Mouse (Mus musculus) 3134 (cell line): ENCODE results near the gene Gm11172.

Experiments used
- DNase-seq: peaks from one replicate; pipeline ENCODE4 v3.0.0-alpha.2; 2011; ENCODE audit warnings: low spot score; ENCODE audit not compliant: insufficient read length; ENCODE audit errors: extremely low read depth

Gene Gm11172

GRCm38 (mm10) chr16:10812865-10813371 is at the start of gene Gm11172:
TSS of gene Gm11172 (plus strand) at chr16:10812915.
- no peak for DNase-seq

DNA sequence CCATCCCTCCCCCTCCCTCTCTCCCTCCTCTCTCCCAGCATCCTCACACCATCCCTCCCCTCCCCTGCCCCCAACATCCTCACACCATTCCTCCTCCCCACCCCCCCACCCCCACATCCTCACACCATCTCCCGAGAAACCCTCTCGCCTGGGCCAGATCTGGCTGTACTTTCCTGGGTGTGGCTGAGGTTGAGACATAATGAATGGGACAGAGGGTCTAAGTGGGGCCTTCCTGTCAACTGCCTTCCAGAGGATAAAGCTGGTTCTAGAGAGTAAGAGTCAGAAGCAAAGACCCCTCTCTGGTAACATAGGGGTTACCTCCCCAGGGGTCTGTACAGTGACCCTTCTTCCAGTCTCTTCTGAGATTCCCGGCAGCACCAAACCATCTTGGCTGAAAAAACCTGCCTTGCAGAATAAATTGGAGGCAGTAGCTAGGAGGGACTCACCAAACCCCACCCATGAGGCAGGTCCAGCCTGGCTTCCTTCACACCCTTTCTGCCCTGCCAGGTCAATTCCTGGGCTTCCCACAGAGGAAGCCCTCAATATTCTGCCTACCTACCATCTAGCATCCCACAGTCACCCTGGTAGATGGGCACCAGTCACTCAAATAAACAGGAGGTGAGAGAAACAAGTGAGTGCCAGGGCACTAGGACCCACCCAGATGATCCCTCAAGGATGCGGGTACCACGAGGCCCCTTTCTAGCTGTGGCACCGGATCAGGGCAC is 49.0 kb upstream of the Gm11172 start:
- DNase-seq, result no peak

GRCm38 (mm10) chr16:10764323-10764722 is 48.4 kb upstream of the Gm11172 start:
- DNase-seq, result no peak

DNA sequence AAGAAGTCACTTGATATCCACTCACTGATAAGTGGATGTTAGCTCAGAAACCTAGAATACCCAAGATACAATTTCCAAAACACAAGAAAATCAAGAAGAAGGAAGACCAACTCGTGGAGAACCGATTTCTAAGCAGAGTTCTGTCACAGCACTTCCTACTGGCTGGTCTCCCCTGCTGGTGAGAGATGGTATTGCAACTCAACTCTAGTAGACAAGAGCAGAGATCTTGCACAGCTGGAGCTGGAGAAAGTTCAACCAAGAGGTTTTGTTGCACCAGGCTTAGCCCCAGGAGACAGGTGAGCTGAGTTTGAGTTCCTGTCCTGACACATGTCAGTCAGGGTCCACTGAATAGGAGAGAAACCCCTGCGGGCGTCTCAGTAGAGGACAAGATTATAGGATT is 45.6 kb upstream of the Gm11172 start:
- DNase-seq, result no peak

GRCm38 (mm10) chr16:10768821-10769220 is 43.9 kb upstream of the Gm11172 start:
- peak; percentile 51 for DNase-seq

DNA sequence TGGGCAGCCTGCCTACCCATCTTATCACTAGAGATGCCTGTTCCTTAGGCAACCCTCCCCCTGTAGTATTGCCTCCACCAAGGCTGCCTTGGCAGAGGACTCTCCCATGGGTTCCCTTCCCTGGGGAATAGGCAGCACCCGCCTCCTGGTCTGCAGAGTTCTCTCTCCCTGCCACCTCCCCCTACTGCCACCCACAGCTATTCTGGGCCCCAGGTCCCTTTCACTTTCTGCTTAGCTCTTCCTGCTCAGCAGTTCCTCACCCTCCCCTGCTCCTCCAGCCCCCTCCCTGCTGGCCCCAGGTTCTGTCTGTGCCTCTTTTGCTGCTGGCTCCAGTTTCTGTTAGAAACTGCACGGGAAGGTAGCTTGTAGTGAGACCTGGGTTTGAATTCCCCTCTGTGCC is 43.1 kb upstream of the Gm11172 start:
- peak; percentile 70 for DNase-seq

GRCm38 (mm10) chr16:10770531-10771325 is 42.0 kb upstream of the Gm11172 start:
- no peak for DNase-seq

DNA sequence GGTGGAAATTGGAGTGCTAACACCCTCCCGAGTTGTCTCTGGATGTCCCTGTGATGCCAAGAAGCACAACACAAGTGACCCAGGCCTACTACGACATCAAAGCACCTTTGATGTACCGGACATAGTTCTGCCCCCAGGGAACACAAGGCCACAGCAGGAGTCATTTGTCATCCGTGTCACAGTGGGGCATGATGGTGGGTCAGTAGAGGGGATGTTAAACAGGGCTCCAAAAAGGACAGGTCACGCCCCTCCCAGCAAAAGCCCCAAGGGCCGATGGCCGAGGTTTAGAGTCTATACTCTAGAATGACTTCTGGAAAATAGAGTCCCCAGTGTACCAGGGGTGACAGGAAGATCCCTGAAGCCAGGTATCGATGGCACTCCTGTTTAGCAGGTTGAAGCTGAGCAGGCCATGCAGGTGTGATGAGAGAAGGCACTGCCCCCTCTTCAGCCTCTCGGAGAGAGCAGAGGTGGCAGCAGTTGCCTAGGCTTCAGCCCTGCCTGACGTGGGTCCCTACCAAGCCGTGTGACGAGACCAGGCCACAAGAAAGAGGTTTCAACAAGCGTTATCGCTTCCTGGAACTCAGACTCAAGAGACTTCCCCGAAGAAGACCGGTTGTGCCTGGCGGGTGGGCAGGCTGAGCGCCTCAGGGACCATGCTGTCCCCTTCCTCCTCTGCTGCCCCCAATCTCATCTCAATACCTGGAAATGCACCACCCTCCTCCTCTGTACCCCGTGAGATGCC is 40.8 kb upstream of the Gm11172 start:
- DNase-seq, result no peak

- DNase-seq, result no peak
Measured at GRCm38 (mm10) chr16:10773543-10773942, 39.2 kb upstream of the Gm11172 start.

DNA sequence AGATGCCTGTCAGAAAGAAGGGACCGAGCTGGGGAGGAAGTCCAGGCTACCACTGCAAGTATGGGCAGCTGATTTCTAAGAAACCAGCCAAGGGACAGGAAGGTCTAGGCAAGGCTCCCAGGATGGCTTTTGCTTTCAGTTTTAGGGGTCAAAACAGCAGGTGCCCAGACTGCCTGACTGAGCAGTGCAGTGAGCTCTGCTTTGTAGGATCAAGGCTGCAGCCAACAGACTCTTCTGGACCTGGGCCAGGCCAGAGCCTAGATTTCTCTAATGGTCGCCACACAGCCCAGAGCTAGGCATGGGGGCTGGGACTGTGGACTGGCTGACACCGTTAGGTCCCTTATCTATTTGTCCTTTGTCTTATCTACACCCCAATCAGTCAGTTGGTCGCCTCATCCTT is 38.0 kb upstream of the Gm11172 start:
- no peak for DNase-seq

DNA sequence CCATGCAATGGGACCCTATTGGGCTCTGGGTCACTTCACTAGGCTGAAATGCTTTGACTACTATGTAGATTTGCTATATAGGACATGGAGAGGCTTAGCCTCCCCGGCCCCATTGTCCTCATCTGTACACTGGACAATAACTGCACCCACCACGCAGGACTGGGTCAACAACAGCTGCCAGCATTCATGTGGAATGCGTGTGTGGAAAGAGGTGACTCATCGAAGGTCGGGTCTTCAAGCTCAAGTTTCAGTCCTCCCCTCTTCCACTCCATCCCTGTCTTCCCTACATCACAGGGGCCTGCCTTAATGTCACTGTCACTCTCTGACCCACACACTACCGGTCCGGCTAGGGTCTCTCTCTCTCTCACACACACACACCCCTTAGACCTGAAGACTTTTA is 36.4 kb upstream of the Gm11172 start:
- DNase-seq, result peak; percentile 61

DNA sequence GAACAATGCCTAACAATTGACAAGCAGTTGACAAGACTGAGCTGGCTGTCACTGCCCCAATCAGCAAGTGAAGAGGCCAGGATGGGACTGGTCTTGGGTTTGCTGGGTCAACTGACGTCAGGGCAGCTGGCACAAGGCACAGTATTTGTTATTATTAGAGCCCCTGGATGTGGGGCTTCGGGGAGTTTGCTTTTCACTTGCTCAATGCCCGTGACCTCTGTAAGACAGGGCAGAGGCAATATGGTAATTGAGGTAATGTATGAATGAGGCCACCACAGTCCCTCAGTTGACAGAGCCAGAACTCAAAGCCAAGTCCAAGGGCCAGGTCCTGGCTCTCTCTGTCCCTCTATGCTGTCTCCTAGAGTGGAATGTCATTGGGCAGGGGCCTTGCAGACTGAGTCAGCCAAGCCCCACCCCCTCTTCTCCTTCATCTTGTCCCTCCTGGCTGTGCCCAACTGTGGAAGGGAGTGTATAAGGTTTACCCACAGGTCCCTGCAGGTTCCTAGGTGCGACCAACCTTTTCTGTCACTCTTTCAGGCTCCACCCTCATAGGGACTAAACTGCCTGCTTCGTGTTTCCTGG is 35.0 kb upstream of the Gm11172 start:
- no peak for DNase-seq

DNA sequence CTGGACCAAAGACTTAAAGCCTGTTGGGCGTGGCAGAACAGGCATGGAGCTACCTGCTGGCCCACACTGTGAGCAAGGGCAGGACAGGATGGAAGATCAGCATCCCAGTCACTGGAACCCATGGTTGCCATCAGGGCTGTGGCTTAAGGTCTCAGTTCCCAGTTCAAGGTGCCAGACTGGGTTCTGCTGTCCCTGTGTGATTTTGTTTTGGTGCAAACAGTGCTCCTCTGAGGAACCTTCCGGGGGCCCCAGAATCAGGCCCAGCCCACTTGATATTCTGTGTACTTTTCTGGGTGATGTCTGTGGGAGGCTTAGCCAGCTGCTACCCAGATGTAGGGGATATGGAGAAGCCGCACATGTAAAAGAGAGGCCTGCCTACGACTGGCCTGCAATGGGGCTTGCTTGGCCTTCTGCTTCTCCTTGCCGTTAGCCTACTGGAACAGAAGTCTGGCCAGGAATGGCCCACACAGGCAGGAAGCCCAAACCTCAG is 32.0 kb upstream of the Gm11172 start:
- DNase-seq, result no peak

GRCm38 (mm10) chr16:10781862-10782371 is 30.8 kb upstream of the Gm11172 start:
- DNase-seq, result peak; percentile 87

GRCm38 (mm10) chr16:10782377-10783151 is 30.2 kb upstream of the Gm11172 start:
- DNase-seq, result no peak

DNA sequence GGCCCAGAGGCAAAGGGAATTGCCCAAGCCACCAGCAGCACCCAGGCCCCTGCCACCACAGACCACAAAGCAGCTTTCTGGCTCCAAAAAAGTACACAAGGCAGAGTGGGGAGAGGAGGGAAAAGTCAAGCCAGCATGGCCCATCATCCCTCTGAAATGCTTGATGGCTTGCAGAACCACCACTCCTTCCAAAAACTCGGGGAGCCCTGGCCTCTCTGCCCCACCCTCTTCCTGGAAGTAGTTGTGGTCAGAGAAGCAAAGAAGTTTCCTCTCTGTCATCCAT is 29.6 kb upstream of the Gm11172 start:
- DNase-seq, result peak; percentile 84

- no peak for DNase-seq
Measured at GRCm38 (mm10) chr16:10783451-10783850, 29.3 kb upstream of the Gm11172 start.

GRCm38 (mm10) chr16:10783883-10784792 is 28.6 kb upstream of the Gm11172 start:
- peak; percentile 79 for DNase-seq
